In the genomic region with DNA sequence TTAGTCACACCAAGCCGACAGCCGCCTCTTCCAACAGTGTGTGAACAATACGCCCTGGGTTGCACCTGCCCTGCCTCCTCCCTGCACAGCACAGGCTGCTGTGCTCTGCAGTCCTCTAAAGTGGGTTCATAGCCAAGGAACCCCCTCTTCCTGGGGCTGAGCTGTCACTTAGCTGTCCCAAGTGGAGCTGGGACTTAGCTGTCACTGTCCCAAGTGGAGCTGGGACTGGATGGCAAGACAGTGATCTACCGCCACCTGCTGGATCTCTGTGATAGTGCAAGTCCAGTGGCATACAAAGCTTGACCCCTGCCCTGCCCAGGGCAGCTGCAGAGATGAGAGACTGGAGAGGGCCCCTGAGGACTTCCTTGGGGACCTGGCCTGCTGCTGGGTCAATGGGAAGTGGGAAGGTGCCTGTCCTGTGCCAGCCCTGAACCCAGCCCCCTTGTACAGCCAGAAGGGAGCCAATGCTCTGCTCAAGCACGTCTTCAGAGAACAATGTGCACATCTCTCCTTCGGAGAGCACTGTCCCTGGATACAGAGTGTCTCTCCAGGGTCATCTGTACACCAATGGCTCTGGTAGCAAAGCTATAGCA, we compare ENCODE assay signal across 7 mouse cellular contexts.
A peak's percentile ranks its signal among the peaks of the same experiment; 100 is the strongest.
DNase-seq lines count a peak whose midpoint lies in the region; ATAC-seq lines count a peak whose summit lies in the region.

No protein-coding gene starts in this region.

- peaks cover 43% of the 10 kb centered on the region for H3K36me3 ChIP-seq in forebrain, embryonic 14.5 days (ENCODE audit: control insufficient read depth, insufficient read depth, low read length)

- 0 out of 2 replicates have a peak overlapping the region, but pooled peaks have one; percentile 17 for H3K9ac ChIP-seq in forebrain, embryonic 14.5 days (ENCODE audit: low read length)

- peak; percentile 79 for DNase-seq in MN1 (ENCODE audit: low spot score)
- peak; percentile 49 for DNase-seq in c-Kit-positive CD71-negative TER-119-negative erythroid progenitor cells, embryonic 14.5 days (ENCODE audit: low read depth)
- peak; percentile 87 for DNase-seq in forebrain, embryonic 14.5 days (ENCODE audit: low spot score)
- peak; percentile 83 for DNase-seq in layer of hippocampus, postnatal 10 days (ENCODE audit: low spot score in 2 of 2)
- peak; percentile 75 for DNase-seq in skeletal muscle tissue, adult 2 months (ENCODE audit: low read depth, low spot score)

- peaks cover 5% of the 10 kb centered on the region for H3K4me1 ChIP-seq in forebrain, embryonic 14.5 days (ENCODE audit: control insufficient read depth, insufficient read depth, low read length)

- peak overlapping the region; percentile 92 for H3K27ac ChIP-seq in forebrain, embryonic 14.5 days (ENCODE audit: low read depth, low read length)

- no peak overlapping the region for H3K4me2 ChIP-seq in forebrain, embryonic 14.5 days (ENCODE audit: low read length)

- H3K4me3 ChIP-seq in forebrain, embryonic 14.5 days (ENCODE audit: low read depth, low read length): no peak overlapping the region

- no peaks in the 10 kb centered on the region for H3K27me3 ChIP-seq in forebrain, embryonic 14.5 days (replicated peaks; ENCODE audit: control insufficient read depth, insufficient read depth, low read length)

- peak; percentile 57 for ATAC-seq in forebrain, embryonic 14.5 days
- ATAC-seq in hematopoietic stem cell, adult 5-6 weeks (replicated peaks in 1 of 2; ENCODE audit: insufficient read depth in 1 of 2, low FRiP score in 2 of 2, low TSS enrichment in 1 of 2, low read depth in 1 of 2, poor library complexity in 2 of 2, severe bottlenecking in 2 of 2): peak; percentile 20 to 33; a peak in 1 of 4 replicates
- ATAC-seq in megakaryocyte-erythroid progenitor cell, adult 5-6 weeks (replicated peaks; ENCODE audit: low FRiP score, low TSS enrichment, poor library complexity, severe bottlenecking): 0 out of 2 replicates have a peak, but pooled peaks have one; percentile 40

- peaks cover 5% of the 10 kb centered on the region; the same call in 1 of the 2 replicates for H3K9me3 ChIP-seq in forebrain, embryonic 14.5 days (replicated peaks; ENCODE audit: control insufficient read depth, low read length)

- 46% methylated on average over 6 of the region's 6 CpGs for WGBS in forebrain, embryonic 14.5 days
